Mouse (Mus musculus) intestine, embryonic 14.5 days (tissue): ENCODE measurements at regions not wholly inside any gene's neighbourhood (a gene's known extent, or its start where the extent isn't known, plus 50 kb on each side); places are given as distances from the start of the nearest gene placed in this dataset.

Experiments used
- ATAC-seq: fragments of 200-750 bp; cut with Nextera tagmentation; replicated peaks from 2 replicates; pipeline ENCODE4 v1.8.0; 2017; ENCODE audit warnings: low read depth, moderate number of reproducible peaks, moderate TSS enrichment, moderate library complexity; ENCODE audit not compliant: low FRiP score, low TSS enrichment
- DNase-seq: peaks from one replicate; pipeline ENCODE4 v3.0.0-alpha.2; 2018; ENCODE audit warnings: low spot score
- H3K27ac ChIP-seq: fragments of 300-500 bp; sonication (generic); 2 replicates; pipeline ENCODE4 v1.5.1; 2014; ENCODE audit warnings: low read depth, mild to moderate bottlenecking, control low read depth
- H3K27me3 ChIP-seq: fragments of 300-500 bp; sonication (generic); replicated peaks from 2 replicates; pipeline ENCODE4 v1.6.1; 2014; ENCODE audit warnings: low read length, control low read depth; ENCODE audit not compliant: control insufficient read depth, insufficient read depth
- H3K36me3 ChIP-seq: fragments of 300-500 bp; sonication (generic); 2 replicates; pipeline ENCODE4 v1.6.1; 2014; ENCODE audit warnings: low read length, control low read depth; ENCODE audit not compliant: control insufficient read depth, insufficient read depth
- H3K4me1 ChIP-seq: fragments of 300-500 bp; sonication (generic); replicated peaks from 2 replicates; pipeline ENCODE4 v1.6.1; 2014; ENCODE audit warnings: low read length, control low read depth, mixed read lengths; ENCODE audit not compliant: control insufficient read depth, insufficient read depth
- H3K4me2 ChIP-seq: fragments of 300-500 bp; sonication (generic); 2 replicates; pipeline ENCODE4 v1.6.1; 2014; ENCODE audit warnings: low read length
- H3K4me3 ChIP-seq: fragments of 300-500 bp; sonication (generic); 2 replicates; pipeline ENCODE4 v1.5.1; 2014; ENCODE audit warnings: low read depth, low read length, control low read depth, mixed read lengths
- H3K9ac ChIP-seq: fragments of 300-500 bp; sonication (generic); 2 replicates; pipeline ENCODE4 v1.6.1; 2014; ENCODE audit warnings: mild to moderate bottlenecking, low read length
- H3K9me3 ChIP-seq: fragments of 300-500 bp; sonication (generic); 2 replicates; pipeline ENCODE4 v1.6.1; 2016; ENCODE audit warnings: low read length, control low read depth; ENCODE audit not compliant: control insufficient read depth
- WGBS: fragments of 180-500 bp; shearing (Covaris S2); extraction: QIAGEN DNeasy Blood & Tissue Kit; methylation state at CpG from one replicate; pipeline ENCODE4 v1.1.7; 2014; 5-methylcytosine and 5-hydroxymethylcytosine counted together

DNA sequence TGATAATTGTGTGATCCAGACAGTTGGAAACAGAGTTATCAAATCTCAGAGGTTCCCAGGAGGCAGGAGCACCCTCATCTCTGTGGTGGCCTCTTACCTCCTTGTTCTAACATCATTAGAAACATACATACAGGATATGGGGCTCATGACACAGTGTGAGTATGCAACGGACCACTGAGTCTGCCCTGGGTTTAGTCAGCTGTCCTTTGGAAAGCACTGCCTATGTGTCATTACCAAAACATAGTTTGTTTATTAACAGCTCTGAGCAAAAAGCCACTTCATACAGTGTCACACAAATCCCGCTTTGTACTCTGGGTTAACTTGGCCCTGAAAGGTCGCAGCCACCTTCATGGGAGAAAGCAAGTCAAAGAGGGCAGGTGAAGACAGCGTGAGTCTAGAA lies 139.5 kb upstream of the Sox2 start:
- H3K27me3 ChIP-seq = no peaks in the 10 kb centered on the region
- WGBS = 82% methylated on average over 4 of the region's 4 CpGs
- H3K4me3 ChIP-seq = no peak overlapping the region
- H3K4me1 ChIP-seq = no peaks in the 10 kb centered on the region
- DNase-seq (no peak), ATAC-seq (no peak)
- H3K9me3 ChIP-seq = peaks cover 4% of the 10 kb centered on the region
- no peak overlapping the region for H3K9ac ChIP-seq
- no peak overlapping the region for H3K4me2 ChIP-seq
- H3K36me3 ChIP-seq = no peaks in the 10 kb centered on the region
- no peak overlapping the region for H3K27ac ChIP-seq

- DNase-seq (no peak), ATAC-seq (no peak)
- H3K36me3 ChIP-seq = no peaks in the 10 kb centered on the region
- no peak overlapping the region for H3K4me3 ChIP-seq
- no peak overlapping the region for H3K9ac ChIP-seq
- H3K4me1 ChIP-seq = no peaks in the 10 kb centered on the region
- H3K27me3 ChIP-seq = no peaks in the 10 kb centered on the region
- no peak overlapping the region for H3K27ac ChIP-seq
- WGBS = 64% methylated on average over 5 of the region's 5 CpGs
- no peak overlapping the region for H3K4me2 ChIP-seq
- H3K9me3 ChIP-seq = no peaks in the 10 kb centered on the region
Measured at GRCm38 (mm10) chr3:34509160-34509559, 141.0 kb upstream of the Sox2 start.

DNA sequence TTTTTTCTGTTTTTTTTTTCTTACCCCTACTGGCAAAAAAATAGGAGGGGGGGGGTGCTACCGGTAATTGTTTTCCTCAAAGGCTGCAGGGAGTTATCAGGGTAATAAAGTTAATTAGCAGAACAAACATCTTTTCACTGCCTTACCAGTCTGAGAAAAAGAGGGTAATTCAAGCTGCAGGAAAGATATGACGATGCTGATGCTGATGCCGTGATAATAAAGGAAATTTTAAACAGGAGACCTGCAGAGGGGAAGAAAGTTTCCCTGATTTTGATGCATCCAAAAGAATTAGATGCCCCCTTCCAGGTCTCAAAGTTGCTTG lies 145.7 kb upstream of the Sox2 start:
- DNase-seq (no peak), ATAC-seq (no peak)
- Histone ChIP-seq H3K4me1 (no peaks in the 10 kb centered on the region), H3K27me3 (no peaks in the 10 kb centered on the region), H3K27ac (no peak overlapping the region), H3K36me3 (no peaks in the 10 kb centered on the region), H3K9me3 (no peaks in the 10 kb centered on the region), H3K4me3 (no peak overlapping the region), H3K9ac (no peak overlapping the region), H3K4me2 (no peak overlapping the region)
- 40% methylated on average over 3 of the region's 3 CpGs for WGBS

- no peak for DNase-seq
- Histone ChIP-seq H3K27me3 (no peaks in the 10 kb centered on the region), H3K4me1 (no peaks in the 10 kb centered on the region), H3K36me3 (no peaks in the 10 kb centered on the region), H3K4me3 (no peak overlapping the region), H3K4me2 (no peak overlapping the region), H3K27ac (no peak overlapping the region), H3K9ac (no peak overlapping the region), H3K9me3 (no peaks in the 10 kb centered on the region)
- ATAC-seq = no peak
- 63% methylated on average over 13 of the region's 13 CpGs for WGBS
Measured at GRCm38 (mm10) chr3:34503874-34504572, 146.2 kb upstream of the Sox2 start.

- ATAC-seq = no peak
- Histone ChIP-seq H3K4me3 (no peak overlapping the region), H3K9ac (no peak overlapping the region), H3K27me3 (no peaks in the 10 kb centered on the region), H3K4me1 (no peaks in the 10 kb centered on the region), H3K4me2 (no peak overlapping the region), H3K9me3 (no peaks in the 10 kb centered on the region), H3K27ac (no peak overlapping the region), H3K36me3 (no peaks in the 10 kb centered on the region)
- 91% methylated on average over 8 of the region's 8 CpGs for WGBS
- no peak for DNase-seq
Measured at GRCm38 (mm10) chr3:34496839-34497238, 153.4 kb upstream of the Sox2 start.

DNA sequence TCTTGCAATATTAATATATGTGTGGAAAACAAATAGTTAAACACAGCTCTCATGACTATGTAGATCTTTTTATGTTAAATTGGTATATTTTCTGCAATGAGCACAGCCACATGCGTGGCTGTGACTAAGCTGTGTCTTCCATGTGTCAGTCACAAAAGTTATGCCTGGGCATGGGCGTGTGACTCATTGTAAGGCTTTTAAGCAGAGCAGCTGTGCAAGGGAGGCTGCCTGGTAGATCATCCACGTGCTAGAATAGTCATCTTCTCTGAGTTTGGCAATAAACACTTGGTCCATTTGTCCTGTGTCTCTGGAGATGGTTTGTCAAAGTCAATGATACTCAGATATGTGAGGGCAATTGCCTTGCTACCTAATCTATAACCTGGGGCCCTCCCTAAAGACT lies 154.6 kb upstream of the Sox2 start:
- Histone ChIP-seq H3K9ac (no peak overlapping the region), H3K27me3 (no peaks in the 10 kb centered on the region), H3K27ac (no peak overlapping the region), H3K36me3 (no peaks in the 10 kb centered on the region), H3K4me2 (no peak overlapping the region), H3K4me3 (no peak overlapping the region), H3K4me1 (no peaks in the 10 kb centered on the region), H3K9me3 (no peaks in the 10 kb centered on the region)
- 65% methylated on average over 3 of the region's 3 CpGs for WGBS
- ATAC-seq = no peak
- no peak for DNase-seq

- Histone ChIP-seq H3K9me3 (no peaks in the 10 kb centered on the region), H3K36me3 (no peaks in the 10 kb centered on the region), H3K4me3 (no peak overlapping the region), H3K4me1 (no peaks in the 10 kb centered on the region), H3K27ac (no peak overlapping the region), H3K4me2 (no peak overlapping the region), H3K27me3 (no peaks in the 10 kb centered on the region), H3K9ac (no peak overlapping the region)
- ATAC-seq (no peak), DNase-seq (no peak)
Measured at GRCm38 (mm10) chr3:34493921-34494320, 156.3 kb upstream of the Sox2 start.

- Histone ChIP-seq H3K27ac (no peak overlapping the region), H3K27me3 (no peaks in the 10 kb centered on the region), H3K4me1 (no peaks in the 10 kb centered on the region), H3K36me3 (no peaks in the 10 kb centered on the region), H3K9me3 (no peaks in the 10 kb centered on the region), H3K4me2 (no peak overlapping the region), H3K9ac (no peak overlapping the region), H3K4me3 (no peak overlapping the region)
- DNase-seq = no peak
- no peak for ATAC-seq
- 93% methylated on average over 2 of the region's 2 CpGs for WGBS
Measured at GRCm38 (mm10) chr3:34489008-34489407, 161.2 kb upstream of the Sox2 start.

- no peaks in the 10 kb centered on the region for H3K27me3 ChIP-seq
- ATAC-seq (no peak), DNase-seq (no peak)
- no peaks in the 10 kb centered on the region for H3K4me1 ChIP-seq
- no peaks in the 10 kb centered on the region for H3K36me3 ChIP-seq
- H3K9me3 ChIP-seq = no peaks in the 10 kb centered on the region
- H3K4me2 ChIP-seq = no peak overlapping the region
- WGBS = 13% methylated on average over 9 of the region's 9 CpGs
- no peak overlapping the region for H3K27ac ChIP-seq
- no peak overlapping the region for H3K4me3 ChIP-seq
- H3K9ac ChIP-seq = no peak overlapping the region
Measured at GRCm38 (mm10) chr3:34486441-34487050, 163.7 kb upstream of the Sox2 start.
